Mouse (Mus musculus) ovary, adult 18-20 months (tissue): ENCODE measurements around the gene Gm42688.
A peak's percentile ranks its signal among the peaks of the same experiment; 100 is the strongest.

Experiments used
- DNase-seq: peaks from one replicate; pipeline ENCODE4 v3.0.0; 2022; ENCODE audit warnings: low spot score, mixed read lengths

Gene Gm42688

DNA sequence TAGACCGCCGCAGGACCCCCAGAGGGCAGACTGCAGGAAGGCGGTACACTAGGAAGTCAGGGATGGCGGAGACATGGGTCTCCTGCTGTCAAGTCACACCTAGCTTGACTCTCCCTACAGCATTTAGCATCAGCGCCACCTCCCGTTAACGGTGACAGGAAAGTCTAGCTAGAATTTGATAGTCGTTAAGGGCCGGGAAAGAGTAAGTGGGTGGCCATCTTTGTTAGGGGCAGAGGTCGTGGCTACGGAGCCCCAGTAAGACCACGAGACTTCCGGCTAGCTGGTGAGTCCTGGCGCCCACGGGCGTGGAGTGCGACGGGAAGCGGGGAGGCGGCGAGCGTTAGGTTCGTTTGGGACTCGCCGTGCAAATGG is at the start of gene Gm42688, which contains the start of gene Ccdc142:
Gm42688 (plus strand) TSS at position 302 of the 372 bp plus-strand sequence.
Ccdc142 (plus strand) TSS at position 286 of the 372 bp plus-strand sequence.
- DNase-seq: peak; percentile 87

DNA sequence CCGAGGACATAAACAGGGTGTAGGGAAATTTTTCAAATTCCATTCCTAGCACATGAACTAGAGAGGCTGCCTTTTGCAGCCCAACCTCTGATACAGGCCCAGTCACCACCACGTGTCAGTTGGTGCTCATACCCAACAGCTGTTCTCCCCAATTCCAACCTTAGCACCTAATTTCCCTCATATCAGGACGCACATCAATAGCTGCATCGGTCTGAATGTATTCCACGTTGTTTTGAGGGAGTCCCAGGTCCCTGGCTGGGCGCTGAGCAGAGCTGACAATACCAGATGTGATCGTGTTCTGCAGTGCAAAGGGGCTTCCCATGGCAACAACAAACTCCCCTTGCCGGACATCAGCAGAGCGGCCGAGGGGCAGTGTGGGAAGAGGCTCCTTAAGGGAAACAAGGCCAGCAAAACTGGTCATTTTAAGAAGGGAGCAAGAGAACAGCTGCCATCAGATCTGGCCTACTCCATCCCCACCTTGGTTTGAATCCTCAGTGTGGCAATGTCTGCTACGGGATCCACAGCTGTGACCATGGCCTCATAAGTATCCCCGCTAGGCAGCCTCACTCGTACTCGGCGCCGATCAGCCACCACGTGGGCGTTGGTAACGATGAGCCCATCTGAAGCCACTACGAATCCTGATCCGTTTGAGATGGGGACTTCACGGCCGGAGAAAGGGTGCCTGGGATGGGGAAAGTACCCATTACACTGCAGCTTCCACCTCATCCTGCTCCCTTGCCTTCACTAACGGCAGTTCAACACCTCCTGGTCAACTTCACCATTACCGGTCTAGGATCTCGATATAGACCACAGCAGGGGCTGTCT is 48.1 kb upstream of the Gm42688 start:
- DNase-seq: no peak

DNA sequence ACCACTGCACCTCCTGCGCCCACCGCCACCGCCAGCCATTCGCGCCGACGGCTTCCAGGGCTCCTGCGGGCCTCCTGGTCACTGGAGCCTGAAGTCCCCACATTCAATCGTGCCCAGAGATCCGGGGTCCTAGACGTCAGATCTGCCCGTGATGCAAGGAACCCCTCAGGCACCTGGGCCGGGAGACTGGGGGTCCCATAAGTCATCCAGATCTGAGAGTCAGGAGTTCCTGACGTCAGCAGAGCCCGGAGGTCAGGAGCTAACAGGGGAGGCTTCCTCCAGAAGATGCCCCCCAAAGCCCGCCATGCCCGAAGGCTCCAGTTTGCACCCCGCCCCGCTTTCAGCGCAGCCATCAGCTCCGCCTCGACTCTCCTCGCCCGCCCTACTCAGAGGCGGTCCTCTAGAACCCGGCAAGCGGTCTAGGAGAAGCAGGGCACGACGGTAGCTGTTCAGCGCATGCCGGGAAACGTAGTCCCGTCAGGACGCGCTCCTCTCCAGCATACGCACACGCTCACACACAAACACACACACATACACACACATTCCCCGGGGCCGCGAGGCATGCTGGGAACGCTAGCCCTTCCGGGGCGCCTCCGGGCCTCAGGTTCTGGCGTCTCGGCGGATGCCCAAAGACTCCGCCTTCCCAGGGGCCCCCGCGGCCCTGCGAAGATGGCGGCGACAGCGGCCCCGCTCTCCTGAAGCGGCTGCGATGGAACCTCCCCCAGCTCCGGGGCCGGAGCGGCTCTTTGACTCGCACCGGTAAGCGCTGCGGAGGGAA is 47.2 kb upstream of the Gm42688 start, which contains the start of gene Aup1:
Aup1 (plus strand) TSS at position 448 of the 778 bp plus-strand sequence.
- DNase-seq: peak; percentile 97

DNA sequence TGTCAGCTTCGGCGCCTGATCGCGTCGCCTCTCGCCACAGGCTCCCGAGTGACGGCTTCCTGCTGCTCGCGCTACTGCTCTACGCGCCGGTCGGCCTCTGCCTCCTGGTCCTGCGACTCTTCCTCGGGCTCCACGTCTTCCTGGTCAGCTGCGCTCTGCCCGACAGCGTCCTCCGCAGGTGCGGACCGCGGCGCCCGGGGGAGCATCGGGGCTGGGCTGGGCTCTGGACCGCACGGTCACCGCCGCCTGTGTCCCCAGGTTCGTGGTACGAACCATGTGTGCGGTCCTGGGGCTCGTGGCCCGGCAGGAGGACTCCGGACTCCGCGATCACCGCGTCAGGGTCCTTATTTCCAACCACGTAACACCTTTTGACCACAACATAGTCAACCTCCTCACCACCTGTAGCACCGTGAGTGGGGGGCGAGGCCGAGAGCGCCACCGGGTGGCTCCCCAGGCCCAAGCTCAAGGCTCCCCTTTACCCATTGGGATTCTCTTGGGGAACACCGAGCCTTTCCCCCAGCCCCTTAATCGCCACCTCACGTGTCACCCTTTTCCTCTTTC is 46.5 kb upstream of the Gm42688 start, which contains the start of gene Htra2:
Htra2 (minus strand) TSS at position 403 of the 561 bp plus-strand sequence.
- no peak for DNase-seq

DNA sequence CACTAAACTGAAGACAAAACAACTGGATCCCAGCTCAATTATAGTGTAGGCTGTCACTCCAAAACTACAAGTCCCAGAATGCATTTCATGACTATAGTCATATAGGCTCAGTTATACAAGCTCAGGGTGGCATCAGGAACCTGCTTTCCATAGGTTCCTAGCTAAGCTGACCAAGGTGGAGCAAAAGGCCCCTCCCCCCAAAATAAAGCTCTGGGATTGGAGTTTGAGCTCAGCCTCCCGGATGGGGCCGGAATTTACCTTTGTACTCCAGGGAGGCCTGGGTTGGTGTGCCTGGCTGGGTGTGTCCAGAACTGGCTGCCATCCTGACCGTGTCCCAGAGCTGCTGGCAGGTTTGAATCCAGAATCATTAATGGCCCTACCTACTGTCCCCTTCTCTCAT is 43.6 kb upstream of the Gm42688 start, which contains the start of gene Dqx1:
Dqx1 (plus strand) TSS at position 55 of the 400 bp plus-strand sequence.
- DNase-seq: no peak

DNA sequence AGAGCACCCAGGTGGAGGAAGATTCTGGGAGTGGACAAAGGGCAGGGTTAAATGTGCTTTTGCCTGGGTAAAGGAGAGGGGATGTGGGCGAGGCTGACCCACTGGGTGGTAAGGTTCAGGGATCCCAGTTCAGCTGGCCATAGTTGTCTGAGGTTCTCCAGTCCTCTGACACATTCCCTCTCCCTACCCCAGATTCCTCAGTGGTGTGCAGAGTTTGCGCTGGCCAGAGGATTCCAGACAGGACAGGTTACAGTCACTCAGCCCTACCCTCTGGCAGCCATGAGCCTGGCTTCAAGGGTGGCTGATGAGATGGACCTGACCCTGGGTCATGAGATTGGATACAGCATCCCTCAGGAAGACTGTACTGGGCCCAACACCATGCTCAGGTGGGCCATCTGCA is 42.7 kb upstream of the Gm42688 start:
- no peak for DNase-seq

- DNase-seq: no peak
These were observed 35.4 kb upstream of the Gm42688 start for GRCm38 (mm10) chr6:83065995-83066394.

GRCm38 (mm10) chr6:83066441-83066840 is 35.0 kb upstream of the Gm42688 start:
- DNase-seq: no peak

DNA sequence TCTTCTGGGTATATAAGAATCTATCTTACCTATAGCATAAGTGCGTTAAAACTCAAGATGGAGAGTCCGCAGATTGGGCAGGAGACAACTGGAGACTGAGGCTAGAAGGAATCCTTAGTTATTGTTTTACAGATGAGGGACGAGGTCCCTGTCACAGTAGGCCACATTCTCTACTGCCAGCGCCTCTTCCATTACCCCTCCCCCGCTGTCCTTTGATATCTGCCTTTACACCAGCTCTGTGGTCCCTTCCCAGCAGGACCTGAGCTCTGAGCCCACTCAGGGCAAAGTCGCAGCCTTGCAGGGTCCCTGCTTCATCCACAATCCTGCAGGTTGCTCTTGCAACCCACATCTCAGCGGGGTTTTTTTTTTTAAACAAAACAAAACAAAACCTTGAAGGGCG is 33.2 kb upstream of the Gm42688 start:
- DNase-seq: no peak

- no peak for DNase-seq
These were observed 32.5 kb upstream of the Gm42688 start for GRCm38 (mm10) chr6:83068706-83069487.

- no peak for DNase-seq
These were observed 31.8 kb upstream of the Gm42688 start for GRCm38 (mm10) chr6:83069488-83070246.

- no peak for DNase-seq
These were observed 31.3 kb upstream of the Gm42688 start, which contains the start of gene Tlx2 for GRCm38 (mm10) chr6:83070247-83070310. Gene Tlx2, minus strand, starts transcription at chr6:83070293.

DNA sequence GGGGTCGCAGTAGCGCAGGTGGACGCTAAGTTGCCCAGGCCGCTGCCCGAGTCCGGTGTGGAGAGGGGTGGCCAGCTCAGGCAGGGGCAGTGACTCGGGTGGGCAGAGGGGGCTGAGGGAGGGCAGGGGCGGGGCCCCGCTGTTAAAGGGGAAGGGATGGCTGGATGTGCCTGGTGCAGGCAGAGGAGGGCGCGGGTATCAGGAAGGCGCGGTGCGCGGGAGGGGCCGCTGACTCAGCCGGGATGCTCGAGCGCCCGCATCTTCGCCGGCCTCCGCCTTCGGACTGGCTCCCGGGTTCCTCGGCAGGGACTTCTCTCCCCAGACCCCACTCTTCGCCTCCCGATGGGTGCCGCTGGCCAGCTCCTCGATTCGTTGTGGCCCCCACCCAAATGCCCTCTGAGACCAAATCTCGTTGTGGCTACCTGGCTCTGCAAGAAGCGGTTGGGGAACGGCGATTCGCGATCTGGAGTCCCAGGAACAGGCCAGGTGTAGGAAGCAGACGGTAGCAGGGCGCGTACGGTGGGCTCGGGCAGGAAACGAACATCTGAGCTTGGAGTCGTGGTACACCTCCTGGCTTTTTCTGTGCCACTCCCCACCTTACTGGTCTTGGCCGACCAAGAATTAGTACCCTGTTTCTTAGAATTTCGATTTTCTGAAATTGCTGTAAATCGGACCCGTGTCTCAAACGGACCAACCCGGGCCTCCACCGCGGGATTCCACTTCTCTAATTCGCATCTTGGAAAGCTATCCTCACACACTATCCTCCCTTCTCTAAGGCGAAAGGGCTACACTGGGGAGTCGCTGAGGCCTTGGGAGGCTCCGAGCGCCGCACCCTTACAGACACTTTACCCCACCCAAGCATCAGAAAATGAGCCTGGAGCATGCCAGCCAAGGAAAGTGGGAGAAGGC is 30.9 kb upstream of the Gm42688 start:
- DNase-seq: no peak

- no peak for DNase-seq
These were observed 30.2 kb upstream of the Gm42688 start for GRCm38 (mm10) chr6:83071220-83071619.

- no peak for DNase-seq
These were observed 26.4 kb upstream of the Gm42688 start for GRCm38 (mm10) chr6:83074979-83075378.

DNA sequence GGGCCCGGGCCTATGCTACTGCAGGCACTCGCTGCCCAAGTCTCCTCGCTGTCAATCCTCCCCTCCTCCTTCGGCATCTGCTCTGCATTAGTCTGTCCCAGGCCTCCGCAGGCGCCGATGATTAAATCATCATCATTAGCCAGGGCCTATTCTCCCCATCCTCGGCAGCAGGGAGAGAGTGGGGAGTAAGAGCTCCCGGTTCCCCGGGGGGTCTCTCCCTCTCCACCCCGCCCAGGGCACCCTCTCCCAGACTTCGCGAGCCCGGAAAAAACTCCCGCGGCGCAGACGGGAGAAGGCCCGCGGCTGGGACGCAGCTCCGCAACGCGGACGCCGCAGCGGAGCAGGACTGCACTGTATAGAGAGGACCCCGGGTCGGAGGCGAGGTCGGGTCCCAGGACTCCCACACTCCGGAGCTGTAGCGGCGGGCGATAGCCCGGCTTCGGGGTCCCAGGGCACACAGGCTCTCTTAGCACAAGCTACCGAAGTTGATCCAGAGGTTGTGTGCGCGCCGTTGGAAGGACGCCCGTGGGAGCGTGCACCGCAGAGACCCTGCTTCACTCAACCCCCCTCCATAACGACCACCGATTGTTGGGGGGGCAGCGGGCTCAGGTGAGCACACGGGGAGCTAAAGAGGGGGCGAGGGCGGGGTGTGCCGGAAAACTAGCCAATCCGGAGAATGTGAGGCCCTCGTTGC is 23.6 kb upstream of the Gm42688 start, which contains the start of gene Pcgf1:
Pcgf1 (plus strand) TSS at position 240 of the 694 bp plus-strand sequence.
- no peak for DNase-seq

- peak; percentile 94 for DNase-seq
These were observed 23.0 kb upstream of the Gm42688 start for GRCm38 (mm10) chr6:83078324-83078858.

GRCm38 (mm10) chr6:83080210-83080609 is 21.2 kb upstream of the Gm42688 start:
- no peak for DNase-seq

- DNase-seq: no peak
These were observed 17.9 kb upstream of the Gm42688 start for GRCm38 (mm10) chr6:83083497-83083896.
